Mouse (Mus musculus) embryo, embryonic 11 days (tissue): ENCODE measurements around the gene Nsun4.

Experiments
- DNase-seq: peaks from one replicate; pipeline ENCODE4 v3.0.0-alpha.2; 2015

Gene Nsun4

GRCm38 (mm10) chr4:116046604-116047003 lies 7.1 kb downstream of the Nsun4 start:
- no peak for DNase-seq

GRCm38 (mm10) chr4:116042186-116042585 lies 11.5 kb downstream of the Nsun4 start:
- no peak for DNase-seq

- no peak for DNase-seq
Measured at GRCm38 (mm10) chr4:116040466-116040865, 13.2 kb downstream of the Nsun4 start.

GRCm38 (mm10) chr4:116033374-116033773 lies 20.3 kb downstream of the Nsun4 start:
- DNase-seq, result no peak

- DNase-seq, result no peak
Measured at GRCm38 (mm10) chr4:116032906-116033305, 20.8 kb downstream of the Nsun4 start.

- no peak for DNase-seq
Measured at GRCm38 (mm10) chr4:116017902-116018746, 35.6 kb downstream of the Nsun4 start, which contains the start of gene Faah. TSS of gene Faah (minus strand) at chr4:116017926.

- peak; percentile 89 for DNase-seq
Measured at GRCm38 (mm10) chr4:116017300-116017901, 36.3 kb downstream of the Nsun4 start.

GRCm38 (mm10) chr4:116016862-116017299 lies 36.8 kb downstream of the Nsun4 start:
- no peak for DNase-seq

GRCm38 (mm10) chr4:116016396-116016795 lies 37.3 kb downstream of the Nsun4 start:
- no peak for DNase-seq

- DNase-seq, result no peak
Measured at GRCm38 (mm10) chr4:116015996-116016395, 37.7 kb downstream of the Nsun4 start.

GRCm38 (mm10) chr4:116015502-116015901 lies 38.2 kb downstream of the Nsun4 start:
- DNase-seq, result no peak

GRCm38 (mm10) chr4:116010186-116010585 lies 43.5 kb downstream of the Nsun4 start:
- DNase-seq, result no peak

- DNase-seq, result no peak
Measured at GRCm38 (mm10) chr4:116001206-116001605, 52.5 kb downstream of the Nsun4 start.

GRCm38 (mm10) chr4:116000671-116001070 lies 53.0 kb downstream of the Nsun4 start:
- no peak for DNase-seq

GRCm38 (mm10) chr4:115996729-115997128 lies 56.9 kb downstream of the Nsun4 start:
- DNase-seq, result no peak

- no peak for DNase-seq
Measured at GRCm38 (mm10) chr4:115995376-115995730, 58.3 kb downstream of the Nsun4 start.

- DNase-seq, result no peak
Measured at GRCm38 (mm10) chr4:115994662-115995375, 58.9 kb downstream of the Nsun4 start.

- no peak for DNase-seq
Measured at GRCm38 (mm10) chr4:115989382-115989781, 64.3 kb downstream of the Nsun4 start.

- DNase-seq, result no peak
Measured at GRCm38 (mm10) chr4:115987858-115988530, 65.7 kb downstream of the Nsun4 start.

- DNase-seq, result no peak
Measured at GRCm38 (mm10) chr4:115987436-115987835, 66.2 kb downstream of the Nsun4 start.

- peak; percentile 49 for DNase-seq
Measured at GRCm38 (mm10) chr4:115984967-115985366, 68.7 kb downstream of the Nsun4 start.

- peak; percentile 90 for DNase-seq
Measured at GRCm38 (mm10) chr4:115984111-115984510, 69.6 kb downstream of the Nsun4 start.
